Mouse (Mus musculus) c-Kit-negative CD71-positive TER-119-positive erythroid progenitor cells, embryonic 14.5 days (primary cell): ENCODE measurements around the gene Gtf3c5.

Source experiments
- DNase-seq: peaks from one replicate; pipeline ENCODE4 v3.0.0-alpha.2; 2013; ENCODE audit warnings: low read depth, low spot score

Gene Gtf3c5

GRCm38 (mm10) chr2:28583651-28584050, at the start of gene Gtf3c5:
Gtf3c5 (minus strand) TSS chr2:28583751.
- DNase-seq: no peak

DNA sequence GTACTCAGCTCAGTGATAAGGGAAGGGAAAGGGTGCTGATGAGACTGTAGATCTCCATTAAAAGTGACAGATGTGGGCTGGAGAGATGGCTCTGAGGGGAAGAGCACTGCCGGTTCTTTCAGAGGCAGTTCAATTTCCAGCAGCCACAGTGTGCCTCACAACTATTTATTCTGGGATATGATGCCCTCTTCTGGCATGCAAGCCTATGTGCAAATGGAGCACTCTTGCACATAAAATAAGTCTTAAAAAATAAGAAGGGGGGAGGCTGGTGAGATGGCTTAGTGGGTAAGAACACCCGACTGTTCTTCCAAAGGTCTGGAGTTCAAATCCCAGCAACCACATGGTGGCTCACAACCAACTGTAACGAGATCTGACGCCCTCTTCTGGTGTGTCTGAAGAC, 49.6 kb upstream of the Gtf3c5 start:
- DNase-seq: no peak

DNA sequence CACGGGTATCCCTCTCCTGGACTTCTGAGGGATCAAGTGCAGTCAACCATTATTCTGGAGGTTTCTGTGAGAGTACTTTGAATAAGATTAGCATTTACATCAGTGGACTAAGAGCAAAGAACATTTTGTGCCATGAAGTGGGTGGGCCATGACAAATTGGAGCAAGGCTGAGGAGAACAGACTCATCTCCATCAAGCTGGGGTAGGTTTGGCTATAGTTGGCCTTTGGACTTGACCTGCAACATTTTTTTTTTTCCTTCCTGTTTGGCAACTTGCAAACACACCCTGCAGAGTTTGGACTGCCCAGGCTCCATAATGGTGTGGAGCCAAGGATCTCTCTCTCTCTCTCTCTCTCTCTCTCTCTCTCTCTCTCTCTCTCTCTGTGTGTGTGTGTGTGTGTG, 49.1 kb upstream of the Gtf3c5 start:
- no peak for DNase-seq

DNA sequence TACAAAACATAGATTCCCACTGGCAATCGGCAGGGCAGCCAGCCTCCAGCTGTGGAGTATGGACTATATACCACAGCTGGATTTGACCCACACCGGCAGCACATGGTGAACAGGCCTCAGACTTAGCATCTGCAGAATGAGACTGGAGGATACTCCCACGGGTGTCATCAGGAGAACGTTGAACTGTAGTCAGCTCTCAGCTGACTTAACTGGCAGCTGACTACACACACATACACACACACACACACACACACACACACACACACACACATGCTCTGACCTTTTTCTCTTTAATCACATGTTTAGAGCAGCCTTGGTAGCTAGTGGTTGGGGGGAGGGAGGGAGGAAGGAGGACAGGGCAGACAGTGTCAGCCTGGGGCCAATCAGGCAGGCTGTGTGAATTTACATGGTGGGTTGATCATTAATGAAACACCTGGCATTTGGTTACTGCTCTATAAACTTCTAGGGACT, 46.4 kb upstream of the Gtf3c5 start:
- DNase-seq: no peak

- no peak for DNase-seq
These were observed 44.5 kb upstream of the Gtf3c5 start for GRCm38 (mm10) chr2:28628053-28628452.

DNA sequence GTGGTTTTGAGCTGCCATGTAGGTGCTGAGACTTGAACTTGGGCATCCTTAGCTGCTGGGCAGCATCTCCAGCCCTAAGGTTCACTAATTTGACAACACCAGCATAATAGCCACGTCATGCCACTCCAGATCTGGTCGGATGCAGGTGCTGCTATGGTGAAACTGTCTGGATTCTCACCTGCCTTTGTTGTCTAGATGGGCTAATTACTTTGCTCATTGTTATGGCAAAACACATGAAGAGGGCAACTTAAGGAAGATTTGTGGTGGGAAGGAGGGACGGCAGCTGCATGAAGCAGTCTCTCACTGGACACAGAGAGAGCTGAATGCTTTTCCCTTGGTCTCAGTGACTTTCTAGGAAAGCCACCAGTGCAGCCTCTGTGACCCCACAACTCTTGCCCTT, 42.5 kb upstream of the Gtf3c5 start:
- no peak for DNase-seq

- DNase-seq: no peak
These were observed 41.3 kb upstream of the Gtf3c5 start for GRCm38 (mm10) chr2:28624870-28625269.

- DNase-seq: no peak
These were observed 39.1 kb upstream of the Gtf3c5 start for GRCm38 (mm10) chr2:28622521-28623124.

GRCm38 (mm10) chr2:28621664-28622171, 38.2 kb upstream of the Gtf3c5 start, which contains the start of gene Gfi1b:
Gfi1b (minus strand) TSS chr2:28621982.
- DNase-seq: no peak

DNA sequence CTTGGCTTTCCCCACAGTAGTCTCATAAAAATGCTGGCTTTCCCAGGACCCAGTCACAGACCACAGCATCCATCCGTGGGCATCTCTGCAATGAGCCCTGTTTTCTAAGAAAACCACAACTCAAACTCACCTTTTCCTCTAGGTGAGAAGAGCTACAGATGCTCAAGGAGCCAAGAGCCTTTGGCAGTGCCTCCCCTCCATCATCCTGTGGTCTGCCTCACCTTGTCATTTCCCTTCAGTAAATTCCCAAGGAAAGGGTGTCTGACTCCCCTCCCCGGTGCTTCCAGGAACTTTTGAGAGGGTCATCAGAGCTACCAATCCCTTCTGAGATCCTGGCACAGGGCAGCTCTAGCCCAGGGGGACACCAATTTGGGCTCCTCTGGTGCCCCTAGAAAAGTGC, 37.6 kb upstream of the Gtf3c5 start:
- DNase-seq: no peak

- DNase-seq: no peak
These were observed 37.0 kb upstream of the Gtf3c5 start for GRCm38 (mm10) chr2:28620522-28620921.

DNA sequence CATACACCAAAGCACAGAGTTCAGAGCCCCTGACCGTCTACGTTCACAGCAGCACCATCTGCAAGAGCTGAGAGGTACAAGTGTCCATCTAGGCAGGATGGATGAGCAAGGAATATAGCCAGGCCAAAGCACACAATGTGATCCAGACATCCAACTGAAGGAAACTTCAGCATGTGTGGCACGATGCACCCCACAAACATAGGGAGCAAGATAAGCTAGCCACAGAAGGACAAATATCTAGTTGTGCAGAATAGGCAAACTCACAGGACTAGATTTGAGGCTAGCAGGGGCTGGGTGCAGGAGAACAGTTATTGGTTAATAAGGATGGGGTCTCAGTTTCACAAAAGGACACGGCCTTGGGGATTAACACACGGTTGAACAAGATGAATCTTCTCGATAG, 35.8 kb upstream of the Gtf3c5 start:
- no peak for DNase-seq

DNA sequence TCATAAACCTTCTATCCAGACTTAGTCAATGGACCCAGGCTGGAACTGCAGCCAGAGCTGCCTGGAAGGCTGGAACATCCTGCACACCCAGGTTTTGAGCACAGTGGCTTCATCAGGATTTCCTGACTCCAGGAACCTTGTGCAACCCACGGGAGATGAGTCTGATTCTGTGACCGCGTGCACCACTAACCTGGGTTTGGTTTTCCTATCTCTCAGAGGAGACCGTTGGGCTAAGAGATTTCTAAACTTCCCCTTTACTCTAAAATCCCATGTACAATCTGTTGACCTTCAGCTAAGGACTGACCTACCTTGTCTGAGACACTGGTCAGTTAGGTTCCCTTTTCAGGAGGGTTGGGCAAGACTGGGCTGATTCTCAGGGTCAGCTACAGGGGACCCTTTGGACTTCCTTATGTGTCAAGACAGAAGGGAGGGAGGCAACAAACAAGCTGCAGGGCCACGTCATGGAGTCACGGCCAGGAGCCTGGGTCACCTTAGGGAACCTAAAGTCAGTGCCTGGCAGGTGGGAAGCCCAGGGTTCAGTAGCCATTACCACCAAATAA, 35.3 kb upstream of the Gtf3c5 start:
- DNase-seq: no peak

DNA sequence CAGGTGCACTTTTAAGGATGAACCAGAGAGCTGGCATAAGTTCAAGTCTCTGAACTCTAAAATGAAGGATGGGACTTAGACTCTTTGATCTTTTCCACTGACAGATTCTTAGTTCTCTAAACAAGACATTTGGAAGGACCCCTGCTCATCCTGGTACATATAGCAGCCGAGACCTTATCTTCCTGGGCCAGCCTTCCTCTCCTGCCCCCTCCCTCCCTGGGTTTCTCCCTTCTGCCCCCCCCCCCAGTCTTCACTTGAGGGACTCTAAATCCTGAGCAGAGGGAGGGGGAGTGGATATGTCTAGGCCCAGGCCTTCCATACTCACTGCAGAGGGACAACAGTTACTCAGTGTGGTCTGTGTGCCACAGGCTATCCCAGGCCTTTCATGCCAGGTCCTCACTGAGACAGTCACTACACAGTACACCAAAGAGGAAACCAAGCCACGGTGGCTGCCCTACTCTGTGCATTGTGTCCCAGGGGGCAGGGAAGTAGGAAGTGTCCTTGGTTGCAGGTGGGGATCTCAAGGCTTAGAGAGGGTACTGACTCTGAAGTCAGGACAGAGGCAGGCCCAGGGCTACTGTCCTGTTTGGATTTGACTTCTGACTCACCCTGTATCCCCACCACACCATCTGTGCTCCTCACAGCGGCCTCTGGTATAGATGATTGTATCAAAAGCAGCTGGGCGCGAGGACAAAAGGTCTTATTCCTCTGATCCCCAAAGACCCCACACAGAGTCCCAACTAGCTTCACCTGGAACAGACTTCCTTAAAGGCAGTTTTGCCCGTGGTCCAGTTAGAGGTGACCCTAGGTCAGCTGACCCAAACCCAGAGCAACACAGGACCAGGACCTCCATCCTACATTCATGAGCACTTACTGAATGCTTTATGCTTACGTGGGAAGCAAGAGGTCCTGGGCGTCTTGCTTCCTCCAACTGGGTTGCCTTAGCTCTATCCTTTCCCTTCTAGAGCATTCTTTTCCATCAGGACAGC, 34.2 kb upstream of the Gtf3c5 start:
- DNase-seq: no peak

DNA sequence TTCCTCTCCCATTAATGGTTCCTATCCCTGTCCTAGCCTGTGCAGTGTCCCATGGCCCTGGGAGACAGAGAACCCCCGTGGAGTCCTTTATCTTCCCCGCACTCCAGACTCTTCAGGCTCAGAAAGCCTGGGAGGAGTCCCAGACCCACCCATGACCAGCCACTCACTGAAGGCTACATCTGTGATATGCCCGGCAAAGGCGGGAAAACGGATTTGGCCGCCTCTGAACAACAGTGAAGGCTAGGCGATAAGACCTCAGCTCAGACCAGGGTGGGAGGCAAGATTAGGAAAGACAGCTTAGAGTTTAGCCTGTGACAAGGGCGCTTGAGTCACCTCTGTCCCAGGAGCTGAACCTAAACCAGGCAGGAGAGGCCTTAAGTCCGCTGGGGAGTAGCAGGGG, 33.3 kb upstream of the Gtf3c5 start:
- DNase-seq: peak; percentile 78

DNA sequence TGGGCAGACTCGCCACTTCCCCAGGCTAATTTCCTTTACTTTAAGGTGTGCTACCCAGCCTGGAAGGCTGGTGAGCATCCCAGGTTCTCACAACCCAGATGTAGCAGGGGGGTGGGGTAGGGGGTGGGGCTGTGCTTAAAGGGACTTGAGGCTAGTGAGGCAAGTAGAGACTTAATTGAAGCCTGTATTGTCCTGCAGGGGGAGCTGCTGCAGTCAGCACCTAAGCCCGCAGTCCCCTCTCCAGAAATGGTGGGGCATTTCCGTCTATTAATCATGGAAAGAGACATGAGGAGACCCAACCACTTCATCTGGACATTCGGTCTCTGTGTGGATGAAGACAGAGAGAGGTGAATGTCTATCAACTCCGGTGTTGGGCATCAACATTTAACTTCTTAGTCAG, 32.8 kb upstream of the Gtf3c5 start:
- DNase-seq: no peak

DNA sequence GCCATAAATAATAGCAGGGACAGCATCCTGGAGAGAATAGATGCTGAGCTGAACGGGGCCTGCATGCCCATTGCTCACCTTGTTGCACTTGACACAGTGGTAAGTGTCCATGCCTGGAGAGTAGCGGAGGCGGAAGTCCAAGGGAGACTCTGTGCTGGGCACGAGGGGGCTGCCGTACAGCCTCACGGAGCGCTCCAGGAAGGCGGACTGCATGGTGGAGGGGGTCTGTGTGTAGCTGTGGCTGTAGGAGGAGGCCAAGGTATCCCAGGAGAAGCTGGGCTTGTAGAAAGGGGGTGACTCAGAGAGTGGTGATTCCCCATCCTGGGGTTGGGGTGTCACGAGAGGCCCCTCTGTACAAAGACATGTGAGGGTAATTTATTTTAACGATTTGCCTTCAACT, 30.0 kb upstream of the Gtf3c5 start:
- DNase-seq: no peak

DNA sequence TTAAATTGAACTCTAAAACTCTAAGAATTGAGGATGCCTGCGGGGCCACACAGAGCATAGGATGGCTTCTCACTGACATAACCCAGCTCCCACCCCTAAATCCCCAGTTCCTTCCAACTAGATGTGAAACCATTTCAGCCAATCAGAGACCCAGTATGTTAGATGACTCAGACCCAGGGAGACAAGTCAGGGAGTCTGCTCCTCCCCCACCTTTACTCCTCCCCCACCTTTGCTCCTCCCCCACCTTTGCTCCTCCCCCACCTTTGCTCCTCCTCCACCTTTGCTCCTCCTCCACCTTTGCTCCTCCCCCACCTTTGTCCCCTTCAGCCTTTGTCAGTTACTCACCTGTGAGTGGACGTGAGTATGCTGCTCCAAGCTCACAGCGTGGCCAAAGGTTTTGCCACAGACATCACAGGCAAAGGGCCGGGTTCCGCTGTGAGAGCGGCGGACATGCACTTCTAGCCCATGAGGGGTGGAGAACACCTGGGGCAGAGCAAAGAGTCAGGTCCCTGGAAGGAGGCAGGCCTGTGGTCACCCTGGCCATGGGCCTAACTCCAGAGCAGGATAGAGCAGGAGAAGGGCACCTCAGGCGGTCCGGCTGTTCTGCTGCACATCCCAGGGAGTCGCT, 29.0 kb upstream of the Gtf3c5 start:
- DNase-seq: no peak

DNA sequence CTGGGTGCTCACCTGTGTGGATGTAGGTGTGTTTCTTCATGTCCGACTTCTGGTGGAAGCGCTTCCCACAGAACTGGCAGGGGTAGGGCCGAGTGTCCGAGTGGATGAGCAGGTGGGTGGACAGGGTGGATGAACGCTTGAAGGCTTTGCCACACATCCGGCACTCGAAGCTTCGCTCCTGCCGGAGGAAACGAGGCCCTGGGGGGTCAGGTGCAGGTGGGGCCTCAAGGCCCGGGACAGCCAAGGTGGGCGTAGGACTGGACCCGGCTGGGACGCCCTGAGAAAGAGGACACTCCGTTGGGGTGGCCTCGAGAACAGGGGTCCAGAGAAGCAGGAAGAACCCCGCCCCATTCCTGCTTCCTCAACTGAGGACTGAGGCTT, 27.8 kb upstream of the Gtf3c5 start:
- DNase-seq: no peak

GRCm38 (mm10) chr2:28610716-28611406, 27.3 kb upstream of the Gtf3c5 start:
- no peak for DNase-seq

DNA sequence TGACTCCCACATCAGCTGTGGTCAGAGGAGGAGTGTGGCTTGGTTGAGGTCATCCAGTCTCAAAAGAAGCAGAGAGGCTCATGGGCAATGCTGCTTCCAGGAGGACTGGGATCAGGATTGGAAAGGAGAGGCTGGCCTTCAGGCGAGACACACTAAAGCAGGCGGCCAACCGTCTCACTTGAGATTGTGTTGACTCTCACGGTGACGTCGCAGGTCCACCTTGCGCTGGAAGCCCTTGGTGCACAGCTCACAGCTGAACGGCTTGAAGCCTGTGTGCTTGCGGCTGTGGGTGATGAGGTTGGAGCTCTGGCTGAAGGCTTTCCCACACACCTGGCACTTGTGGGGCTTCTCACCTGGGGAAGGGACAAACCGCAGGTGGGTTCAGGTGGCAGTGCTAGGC, 26.3 kb upstream of the Gtf3c5 start:
- no peak for DNase-seq
